Mouse (Mus musculus): ENCODE measurements at regions not wholly inside any gene's neighbourhood (a gene's known extent, or its start where the extent isn't known, plus 50 kb on each side); places are given as distances from the start of the nearest gene placed in this dataset.

DNA sequence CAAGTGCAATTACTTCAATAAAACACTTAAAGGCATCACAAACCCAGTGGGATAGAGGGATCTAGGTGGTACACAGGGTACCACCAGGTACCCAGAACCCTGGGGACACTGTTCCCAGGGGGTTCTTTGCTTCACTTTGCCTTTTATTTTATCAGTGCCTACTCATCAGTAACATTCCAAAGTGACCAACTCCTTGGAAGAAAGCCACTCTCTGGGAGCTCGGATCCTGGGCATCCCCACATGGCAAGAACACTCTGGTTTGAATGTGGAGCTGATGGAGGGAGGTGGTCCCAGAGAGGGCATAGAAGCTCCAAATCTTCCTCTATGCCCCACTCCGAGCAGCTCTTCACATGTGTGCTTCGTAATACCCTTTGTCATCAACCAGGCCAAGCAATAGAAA is 137.9 kb upstream of the 1700016C15Rik start:
- TF ChIP-seq USF1 (IDR thresholded peaks at IDR 0.05; ENCODE audit: low read depth, low read length) (no peak), CTCF (conservative IDR thresholded peaks at IDR 0.05 in 1 of 2, IDR thresholded peaks at IDR 0.05 in 1 of 2; ENCODE audit: low read depth in 2 of 2, low read length in 2 of 2) (no peak), ZNF384 (IDR thresholded peaks at IDR 0.05; ENCODE audit: low read depth, low read length) (no peak)

Measured in CH12.LX (cell line).